Mouse (Mus musculus): Measurements from ENCODE around the gene Ficd. TPM values are rescaled to one million over a fixed set of nuclear protein-coding genes. Genes with fewer than 3 reads are reported as not detected.
"Not testable (repeated sequence)": the region's sequence is repeated elsewhere in the genome, so short reads cannot be mapped to it uniquely, and the experiment has no call there.

Ficd gene
- polyA plus RNA-seq, 1 experiment: 6.2 TPM

DNA sequence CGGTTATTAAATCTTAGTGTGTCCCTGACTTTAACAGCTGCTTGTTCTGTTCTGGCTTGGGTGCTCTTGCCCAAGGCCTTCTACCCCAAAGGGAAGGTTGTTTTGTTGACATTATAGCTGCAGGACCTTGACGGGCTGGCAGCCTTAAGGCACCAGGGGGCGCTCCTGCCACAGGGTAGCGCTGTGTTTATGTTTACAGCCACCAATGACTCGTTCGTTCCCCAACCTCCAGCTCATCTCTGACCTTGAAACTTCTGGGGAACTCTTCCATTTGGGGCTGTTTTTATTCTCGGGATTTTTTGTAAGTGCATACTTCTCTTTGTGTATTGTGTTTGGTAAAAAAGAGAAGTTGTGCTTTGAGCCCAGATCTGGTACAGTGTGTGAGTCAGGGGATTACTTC, 38.1 kb downstream of the Ficd start:
- peak; percentile 76 for DNase-seq (ENCODE audit: low spot score)

DNA sequence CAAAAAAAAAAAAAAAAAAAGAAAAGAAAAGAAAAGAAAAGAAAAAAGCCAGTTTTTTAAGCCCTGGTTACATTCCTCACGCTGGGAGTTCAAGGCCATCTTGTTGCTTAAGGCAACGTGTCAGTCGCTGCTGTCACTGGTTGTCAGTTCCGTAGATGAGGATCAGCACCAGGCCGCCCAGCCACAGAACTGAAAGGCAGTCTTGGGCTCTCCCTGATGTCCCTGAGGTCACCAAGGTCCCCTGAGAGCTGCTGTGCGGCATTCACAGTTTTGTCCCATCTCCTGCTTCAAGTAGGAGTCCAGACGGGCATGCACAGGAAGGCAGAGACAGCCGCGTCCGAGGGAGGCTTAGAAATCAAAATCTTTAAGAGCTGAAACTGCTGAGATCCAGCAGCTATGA, 40.0 kb downstream of the Ficd start:
- DNase-seq (ENCODE audit: low spot score): no peak

DNA sequence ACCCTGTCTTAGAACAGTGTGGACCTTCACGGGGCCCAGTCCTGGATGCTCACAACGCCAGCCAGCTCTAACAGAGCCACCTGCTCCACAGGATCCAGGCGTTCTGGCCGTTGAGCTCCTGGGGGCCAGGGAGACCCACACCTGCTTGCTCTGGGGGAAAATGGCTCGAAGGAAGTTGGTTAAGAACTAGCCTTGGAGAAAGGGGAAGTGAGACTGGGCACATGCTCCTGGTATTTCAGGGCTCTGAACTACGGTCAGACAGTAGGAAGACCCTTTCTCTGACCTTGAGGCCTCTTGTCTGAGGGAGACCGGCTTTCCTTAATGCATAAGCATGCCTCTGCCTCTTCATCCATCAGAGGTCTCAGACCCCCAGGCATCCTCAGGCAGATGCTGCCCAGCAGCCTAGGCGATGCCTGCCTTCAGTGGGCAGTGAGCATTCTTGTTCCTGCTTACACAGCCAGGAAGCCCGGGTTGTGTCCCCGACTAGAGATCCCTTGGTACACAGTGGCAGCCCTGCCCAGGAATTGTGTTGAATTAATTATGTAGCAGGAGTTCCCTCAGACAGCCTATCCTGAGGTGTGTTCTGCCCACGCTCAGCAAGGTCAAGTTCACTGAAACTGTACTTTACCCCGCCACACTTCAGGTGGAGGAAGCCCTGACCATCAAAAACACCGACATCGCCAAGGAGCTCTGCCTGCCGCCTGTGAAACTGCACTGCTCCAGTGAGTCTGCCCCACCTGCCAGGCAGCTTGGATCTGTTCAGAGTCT, 40.7 kb downstream of the Ficd start:
- no peak for DNase-seq (ENCODE audit: low spot score)

DNA sequence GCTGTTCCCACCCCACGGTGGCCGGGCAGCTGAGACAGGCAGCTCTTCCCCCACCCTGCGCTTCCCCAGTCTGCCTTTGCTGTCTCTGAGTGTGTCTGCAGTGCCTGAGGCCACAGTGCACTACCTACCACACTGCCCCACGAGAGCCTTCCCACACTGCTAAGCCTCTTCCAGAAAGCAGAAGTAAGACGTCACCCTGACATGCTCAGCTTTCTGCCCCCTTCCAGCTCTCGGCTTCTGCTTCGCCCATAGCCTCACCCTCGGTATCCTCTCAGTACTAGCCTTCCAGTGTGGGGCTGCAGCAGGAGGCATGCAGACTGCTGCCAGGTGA, 41.3 kb downstream of the Ficd start:
- DNase-seq (ENCODE audit: low spot score): no peak

DNA sequence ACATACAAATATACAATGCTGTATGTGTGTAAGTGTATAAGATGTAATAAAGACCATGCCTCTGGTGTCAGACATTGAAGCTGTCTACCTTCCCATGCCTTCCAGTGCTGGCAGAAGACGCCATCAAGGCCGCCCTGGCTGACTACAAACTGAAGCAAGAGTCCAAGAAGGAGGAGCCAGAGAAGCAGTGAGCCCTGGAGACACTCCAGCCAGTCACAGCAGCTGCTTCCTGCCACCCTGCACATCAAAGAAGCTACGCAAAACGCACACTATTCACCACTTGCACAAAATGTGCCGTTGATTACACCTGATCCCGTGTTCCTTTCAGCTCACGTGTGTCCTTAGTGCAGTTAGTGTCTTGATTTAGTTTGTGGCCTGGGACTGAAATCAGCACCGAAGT, 42.1 kb downstream of the Ficd start:
- not testable (repeated sequence) for DNase-seq (ENCODE audit: low spot score)

DNA sequence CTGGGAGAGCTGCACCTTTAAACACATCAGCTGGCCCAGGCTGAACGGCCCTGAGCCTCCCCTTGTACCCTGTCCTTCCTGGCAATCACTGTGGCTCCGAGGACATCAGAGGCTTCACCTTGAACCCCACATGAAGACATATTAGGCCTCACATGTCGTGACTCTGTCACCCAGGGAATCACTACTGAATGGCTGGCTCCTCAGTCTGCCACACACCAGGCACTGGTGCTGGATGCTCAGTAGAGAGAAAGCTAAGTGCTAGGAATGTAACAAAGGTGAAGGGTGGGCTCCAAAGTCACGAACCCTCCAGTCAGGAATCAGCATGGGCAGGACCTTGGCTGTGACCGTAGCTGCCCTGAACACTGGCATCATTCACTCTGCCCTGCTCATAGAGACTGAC, 44.0 kb downstream of the Ficd start:
- DNase-seq (ENCODE audit: low spot score): no peak

DNA sequence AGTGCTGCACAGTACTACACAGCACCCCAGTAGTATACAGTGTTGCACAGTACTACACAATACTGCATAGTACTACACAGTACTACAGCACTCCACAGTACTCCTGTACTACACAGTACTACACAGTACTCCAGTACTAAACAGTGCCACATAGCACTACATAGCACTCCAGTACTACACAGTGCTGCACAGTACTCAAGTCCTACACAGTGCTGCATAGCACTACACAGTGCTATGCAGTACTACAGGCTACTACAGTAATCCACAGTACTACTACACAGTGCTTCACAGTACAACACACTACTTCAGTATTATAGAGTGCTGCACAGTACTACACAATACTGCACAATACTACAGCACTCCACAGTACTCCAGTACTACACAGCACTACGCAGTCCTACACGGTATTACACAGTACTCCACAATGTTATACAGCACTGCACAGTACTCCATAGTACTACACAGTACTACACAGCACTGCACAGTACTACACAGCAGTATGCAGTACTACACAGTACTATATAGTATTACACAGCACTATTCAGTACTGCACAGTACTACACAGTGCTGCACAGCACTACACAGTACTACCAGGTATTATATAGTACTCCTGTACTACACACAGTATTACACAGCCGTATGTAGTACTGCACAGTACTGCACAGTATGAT, 44.6 kb downstream of the Ficd start:
- no peak for DNase-seq (ENCODE audit: low spot score)

DNA sequence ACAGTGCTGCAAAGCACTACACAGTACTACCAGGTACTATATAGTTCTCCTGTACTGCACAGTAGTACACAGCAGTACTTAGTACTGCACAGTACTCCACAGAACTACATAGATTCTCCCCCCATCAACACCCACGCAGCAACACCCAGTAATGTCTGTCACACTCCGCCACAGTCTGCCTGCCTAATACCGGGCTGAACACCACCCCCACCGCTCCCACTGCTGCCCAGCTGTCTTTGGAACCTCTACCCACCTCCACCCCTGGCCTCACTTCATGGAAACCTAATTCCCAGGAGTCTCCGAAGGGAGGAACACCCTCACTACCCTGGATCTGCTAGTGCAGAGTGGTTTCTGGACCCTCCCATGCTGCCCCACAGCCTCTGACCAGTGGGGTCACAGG, 45.2 kb downstream of the Ficd start:
- DNase-seq (ENCODE audit: low spot score): no peak

DNA sequence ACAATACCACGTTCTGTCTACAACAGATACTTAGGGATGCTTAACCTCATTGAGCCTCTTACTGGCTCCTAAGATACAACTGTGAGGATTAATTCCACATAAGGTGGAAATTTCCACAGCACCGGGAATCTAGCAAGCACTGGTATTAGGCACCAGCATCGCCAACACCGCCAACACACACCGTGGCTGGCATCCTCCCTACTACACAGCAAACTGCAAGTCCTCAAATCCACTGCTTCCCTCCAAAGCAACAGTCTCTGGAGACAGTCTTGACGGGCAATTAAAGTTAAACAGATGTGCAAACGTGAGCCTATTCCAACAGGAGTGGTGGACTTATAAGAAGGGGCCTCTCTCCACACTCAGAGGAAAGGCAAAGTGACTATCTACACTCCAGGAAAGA, 45.7 kb downstream of the Ficd start:
- DNase-seq (ENCODE audit: low spot score): no peak

DNA sequence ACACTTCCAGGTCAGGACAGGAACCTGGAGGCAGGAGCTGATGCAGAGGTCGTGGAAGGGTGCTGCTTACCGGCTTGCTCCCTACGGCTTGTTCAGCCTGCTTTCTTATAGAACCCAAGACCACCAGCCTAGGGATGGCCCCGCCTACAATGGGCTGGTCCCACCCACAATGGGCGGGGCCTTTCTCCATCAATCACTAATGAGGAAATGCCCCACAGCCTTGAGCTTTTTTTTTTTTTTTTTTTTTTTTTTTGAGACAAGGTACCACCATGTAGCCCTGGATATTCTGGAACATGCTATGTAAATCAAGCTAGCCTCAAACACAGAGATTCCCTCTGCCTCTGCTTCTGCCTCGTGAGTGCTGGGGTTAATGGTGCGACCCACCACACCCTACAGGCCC, 46.3 kb downstream of the Ficd start:
- no peak for DNase-seq (ENCODE audit: low spot score)

DNA sequence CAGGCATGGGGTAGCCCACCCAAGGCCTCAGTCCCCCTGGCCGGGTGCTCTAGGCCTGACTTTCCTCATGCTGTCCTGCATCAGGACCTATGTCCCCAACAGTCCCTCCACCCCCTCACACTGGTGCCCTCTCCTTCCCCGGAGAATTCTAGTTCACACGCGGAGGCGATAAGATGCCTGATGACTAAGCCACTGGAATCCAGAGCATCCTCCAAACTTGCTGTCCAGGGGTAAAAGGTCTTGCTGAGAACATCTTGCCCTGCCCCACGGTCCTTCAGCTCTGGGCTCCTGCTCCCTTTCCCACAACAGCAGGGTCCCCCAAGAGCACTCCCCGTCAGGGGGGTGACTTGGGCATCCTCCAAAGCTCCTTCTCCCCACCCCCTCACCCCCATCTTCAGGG, 47.0 kb downstream of the Ficd start:
- no peak for DNase-seq (ENCODE audit: low spot score)

DNA sequence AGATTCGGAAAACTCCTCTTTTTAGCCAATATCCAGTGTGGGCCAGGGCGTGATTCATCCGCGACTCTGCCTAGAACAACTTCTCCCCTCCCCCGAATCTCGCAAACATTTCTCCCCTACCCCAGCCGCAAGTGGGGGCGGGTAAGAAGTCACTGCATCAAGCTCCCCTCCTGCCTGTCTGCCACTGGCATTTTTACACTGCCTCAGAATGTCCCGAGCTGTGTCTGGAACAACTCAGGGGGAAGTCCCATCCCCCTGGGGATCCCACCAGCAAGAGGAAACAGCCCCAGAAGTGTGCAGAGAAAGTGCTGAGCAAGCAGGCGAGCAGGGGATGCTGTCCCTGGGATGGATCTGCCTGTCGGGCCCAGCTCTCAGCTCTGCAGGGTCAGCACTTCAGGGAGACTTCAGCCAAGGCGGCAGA, 48.0 kb downstream of the Ficd start:
- DNase-seq (ENCODE audit: low spot score): no peak

DNA sequence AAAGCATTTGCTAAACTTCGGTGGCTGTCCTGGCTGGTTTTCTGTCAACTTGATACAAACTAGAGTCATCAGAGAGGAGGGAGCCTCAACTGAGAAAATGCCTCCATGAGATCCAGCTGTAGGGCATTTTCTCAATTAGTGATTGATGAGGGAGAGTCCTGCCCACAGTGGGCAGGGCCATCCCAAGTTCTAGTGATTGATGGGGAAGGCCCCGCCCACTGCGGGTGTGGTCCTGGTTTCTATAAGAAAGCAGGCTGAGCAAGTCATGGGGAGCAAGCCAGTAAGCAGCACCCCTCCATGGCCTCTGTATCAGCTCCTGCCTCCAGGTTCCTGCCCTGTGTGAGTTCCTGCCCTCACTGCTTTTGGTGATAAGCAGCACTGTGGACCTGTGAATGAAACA, 48.5 kb downstream of the Ficd start:
- not testable (repeated sequence) for DNase-seq (ENCODE audit: low spot score)

DNA sequence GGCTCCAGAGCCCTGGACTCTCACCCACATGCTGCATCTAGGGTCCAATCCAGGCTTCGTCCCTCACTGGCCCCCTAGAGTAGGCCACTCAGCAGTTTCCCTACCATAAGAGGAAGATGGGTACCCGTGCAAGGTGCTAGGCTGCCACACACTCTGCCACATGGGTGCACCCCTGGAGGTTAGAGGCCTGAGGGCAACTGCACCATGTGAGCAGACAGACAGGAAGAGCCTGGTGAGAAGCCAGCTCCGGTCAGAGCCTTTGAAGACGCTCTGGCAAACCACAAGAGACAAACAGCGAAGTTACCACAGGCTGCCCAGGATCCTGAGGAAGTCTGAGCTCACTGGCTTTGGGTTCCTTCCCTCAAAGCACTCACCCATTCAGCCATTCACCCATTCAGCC, 51.4 kb downstream of the Ficd start:
- no peak for DNase-seq (ENCODE audit: low spot score)

DNA sequence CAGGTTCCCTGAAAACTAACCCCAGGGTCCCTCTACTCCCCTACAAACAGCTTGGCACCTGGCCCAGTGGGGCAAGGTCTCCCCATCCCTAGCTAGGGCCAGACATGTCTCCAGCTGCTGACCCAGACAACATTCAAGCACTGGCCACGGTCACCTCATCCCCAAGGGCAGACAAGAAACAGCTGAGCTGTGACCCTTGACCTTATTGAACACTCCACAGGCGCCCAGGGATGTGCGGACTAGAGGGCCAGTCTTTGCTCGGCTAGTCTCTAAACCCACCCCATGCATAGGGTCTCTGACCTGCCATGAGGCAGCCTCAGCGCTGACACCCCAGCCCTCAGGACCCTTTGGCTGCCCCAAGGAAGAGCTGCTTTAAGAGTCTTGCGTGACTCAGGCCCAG, 53.0 kb downstream of the Ficd start:
- no peak for DNase-seq (ENCODE audit: low spot score)

DNA sequence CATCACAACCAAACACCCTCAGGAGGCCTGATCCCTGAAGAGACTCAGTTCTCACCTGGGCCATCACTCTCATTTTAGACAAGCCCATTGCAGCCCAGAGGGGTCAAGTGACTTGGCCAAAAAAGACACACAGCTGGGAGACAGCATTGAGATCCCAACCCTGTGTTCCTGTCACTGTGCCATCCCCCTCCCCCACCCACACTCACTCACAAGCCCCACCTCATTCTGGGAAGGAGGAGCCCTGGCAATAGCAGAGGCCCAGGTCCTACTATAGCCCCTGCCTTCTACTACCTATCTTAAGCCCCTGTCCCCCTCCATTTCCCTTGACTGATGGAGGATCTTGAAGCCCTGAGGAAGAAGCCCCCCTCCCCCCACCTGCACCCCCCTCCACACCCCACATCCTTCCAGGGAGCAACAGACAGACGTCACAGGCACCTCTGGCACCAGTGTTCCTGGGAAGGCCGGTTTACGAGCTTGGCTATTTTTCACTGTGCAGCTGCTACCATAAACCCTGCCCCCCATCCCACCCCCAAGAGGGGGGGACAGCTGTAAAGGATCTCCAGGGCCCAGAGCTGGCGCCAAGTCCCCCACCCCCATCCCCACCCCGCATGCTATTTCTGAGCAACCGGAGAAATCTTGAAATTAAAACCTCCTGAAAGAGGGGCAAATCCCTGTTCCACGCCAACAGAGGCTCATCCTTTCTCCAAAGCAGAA, 53.6 kb downstream of the Ficd start:
- no peak for DNase-seq (ENCODE audit: low spot score)

Other genes with a start within 250 kb of the Ficd start
- 23.5 and 29.6 TPM in 2 replicates for gene Wscd2, start 245.5 kb upstream of the Ficd start, polyA plus RNA-seq (2012; rRNA removed)
- gene Cmklr1, start 85.4 kb upstream of the Ficd start, polyA plus RNA-seq (2012; rRNA removed): 10.0 and 12.2 TPM in 2 replicates
- not detected in 2 replicates for gene 1700069L16Rik, start 11.0 kb upstream of the Ficd start, polyA plus RNA-seq (2012; rRNA removed)
- gene Sart3, start 36.7 kb downstream of the Ficd start, polyA plus RNA-seq (2012; rRNA removed): 17.0 and 22.8 TPM in 2 replicates
- gene Iscu, start 36.9 kb downstream of the Ficd start, polyA plus RNA-seq (2012; rRNA removed): 214 and 229 TPM in 2 replicates
- 42.0 and 42.1 TPM in 2 replicates for gene Tmem119, start 64.7 kb downstream of the Ficd start, polyA plus RNA-seq (2012; rRNA removed)
- gene Selplg, start 96.8 kb downstream of the Ficd start, polyA plus RNA-seq (2012; rRNA removed): 8.2 and 10.4 TPM in 2 replicates
- 116 and 159 TPM in 2 replicates for gene Coro1c, start 173.0 kb downstream of the Ficd start, polyA plus RNA-seq (2012; rRNA removed)